Mouse (Mus musculus) kidney, adult 2 months (tissue): ENCODE measurements around the gene Pygb.

Experiments used
- CTCF ChIP-seq: fragments of 200-500 bp; conservative IDR thresholded peaks from 2 replicates; pipeline ENCODE4 v1.5.1; 2011; ENCODE audit warnings: low read depth, mild to moderate bottlenecking, control low read depth, low read length, moderate library complexity, mixed read lengths; ENCODE audit not compliant: insufficient read depth, insufficient read length
- POLR2A ChIP-seq: fragments of 200-500 bp; IDR thresholded peaks from one replicate; pipeline ENCODE4 v1.6.1; 2011; ENCODE audit warnings: low read depth, low read length, control low read depth

DNA sequence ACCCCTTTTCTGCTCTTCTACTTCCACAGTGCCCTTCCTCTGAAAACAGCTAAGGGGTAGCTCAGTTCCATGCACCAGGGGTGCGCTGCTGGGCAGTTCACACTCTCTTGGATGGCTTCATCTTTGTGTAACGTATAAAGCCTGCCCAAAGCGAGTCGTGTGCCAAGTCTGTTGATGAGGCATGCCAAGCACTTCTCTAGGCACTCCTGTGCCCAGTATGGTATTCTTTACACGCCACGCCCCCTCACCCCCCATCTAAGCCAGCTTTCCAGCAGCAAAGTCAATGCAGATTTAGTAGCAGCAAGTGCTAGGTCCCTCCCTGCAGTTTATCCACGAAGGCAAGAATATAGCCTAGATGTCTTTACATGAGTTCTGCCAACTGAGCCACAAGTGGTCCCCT is 48.1 kb downstream of the Pygb start:
- no peak for TF ChIP-seq CTCF
- TF ChIP-seq POLR2A, result no peak
